Mouse (Mus musculus): Measurements from ENCODE around the gene Uhrf1. TPM values are rescaled to one million over a fixed set of nuclear protein-coding genes. Genes with fewer than 3 reads are reported as not detected.
A peak's percentile ranks its signal among the peaks of the same experiment; 100 is the strongest.

The Uhrf1 gene
- polyA plus RNA-seq, 1 experiment from 2014 or later = 54.3 TPM

DNA sequence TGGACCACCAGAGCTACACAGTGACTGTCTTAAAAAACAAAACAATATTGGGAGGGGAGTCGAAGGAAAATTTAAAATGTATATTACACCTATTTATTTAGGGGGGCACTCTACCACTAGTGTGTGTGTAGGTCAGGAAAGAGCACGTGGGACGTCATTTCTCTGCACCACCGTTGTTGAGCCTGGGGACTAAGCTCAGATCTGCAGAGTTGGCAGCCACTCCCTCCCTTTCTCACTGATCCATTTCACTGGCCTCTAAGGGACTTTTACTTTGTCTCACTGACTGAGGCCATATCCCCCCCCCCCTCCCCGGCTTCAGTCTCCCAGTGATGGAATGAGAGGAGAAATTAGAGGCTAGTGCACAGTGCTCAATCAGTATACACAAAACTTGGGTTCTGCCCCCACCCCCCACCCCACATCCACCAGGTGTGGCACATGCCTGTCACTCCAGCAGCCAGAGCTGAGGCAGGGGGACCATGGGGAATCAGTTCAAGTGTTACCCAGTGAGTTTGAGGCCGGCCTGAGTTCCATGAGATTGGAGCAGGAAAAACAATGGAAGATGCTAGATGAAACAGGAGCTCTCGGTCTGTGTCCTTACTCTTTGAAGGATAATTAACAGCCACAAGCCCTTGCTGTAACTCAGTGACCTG, 11.2 kb upstream of the Uhrf1 start:
- Histone ChIP-seq H3K4me1 (replicated peaks; ENCODE audit: insufficient read depth, low read length) (peaks cover 28% of the 10 kb centered on the region), H3K9me3 (replicated peaks; ENCODE audit: low read length) (no peaks in the 10 kb centered on the region), H3K27me3 (ENCODE audit: insufficient read depth, low read length) (no peaks in the 10 kb centered on the region), H3K27ac (peak overlapping the region; percentile 97), H3K4me2 (ENCODE audit: low read length) (no peak overlapping the region; the same call in 1 of the 2 replicates), H3K36me3 (ENCODE audit: insufficient read depth, low read length) (no peaks in the 10 kb centered on the region), H3K4me3 (replicated peaks; ENCODE audit: low read depth, low read length) (no peak overlapping the region), H3K9ac (ENCODE audit: low read depth, low read length) (peak overlapping the region; percentile 54; the same call in 1 of the 2 replicates)
- no peak for TF ChIP-seq CTCF (IDR thresholded peaks at IDR 0.05; ENCODE audit: low read depth)
- ATAC-seq (replicated peaks; ENCODE audit: low FRiP score, low read depth) (no peak), DNase-seq (ENCODE audit: low spot score) (peak; percentile 61)
- WGBS = 44% methylated on average over 7 of the region's 7 CpGs

DNA sequence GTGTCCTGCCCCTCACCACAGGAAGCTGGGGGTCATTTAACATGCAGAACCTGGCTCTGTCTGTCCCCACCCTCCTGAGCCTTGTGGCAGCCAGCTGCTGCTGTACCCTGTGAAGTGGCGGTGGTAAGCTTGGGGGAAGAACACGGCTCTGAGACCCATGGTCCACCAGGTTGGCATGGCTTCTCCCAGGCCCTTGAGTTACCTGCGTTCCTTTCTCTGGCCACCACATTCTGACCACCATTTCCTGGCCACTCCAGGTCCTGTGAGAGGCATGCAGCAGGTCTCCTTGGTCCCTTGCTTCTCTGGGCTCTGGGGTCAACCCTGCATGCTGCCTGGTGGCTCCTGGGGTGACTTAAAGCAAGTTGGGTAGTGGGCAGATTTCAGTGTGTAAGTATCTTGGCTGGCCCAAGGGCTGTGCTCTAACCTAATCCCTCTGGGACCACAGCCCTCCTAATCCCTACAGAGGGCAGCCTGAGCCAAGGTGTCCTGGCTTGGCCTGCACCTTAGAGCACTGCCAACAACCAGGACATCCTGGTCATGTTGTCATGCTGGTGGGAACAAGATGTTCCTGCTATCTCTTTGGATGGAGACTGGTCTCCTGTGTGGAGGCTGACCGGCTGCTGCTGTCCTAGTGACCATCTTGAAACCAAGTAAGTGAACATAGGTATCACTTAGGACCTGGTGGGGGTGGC, 10.4 kb upstream of the Uhrf1 start, which contains the start of gene Plin3:
Gene Plin3 (minus strand): TSS at position 343 of the 692 bp plus-strand sequence.
- WGBS = 75% methylated on average over 4 of the region's 4 CpGs
- no peak within 1 kb of the TSS for H3K4me3 ChIP-seq (replicated peaks; ENCODE audit: low read depth, low read length)
- no peaks in the 10 kb centered on the region for H3K27me3 ChIP-seq (ENCODE audit: insufficient read depth, low read length)
- peaks cover 26% of the 10 kb centered on the region for H3K4me1 ChIP-seq (replicated peaks; ENCODE audit: insufficient read depth, low read length)
- DNase-seq (ENCODE audit: low spot score) = no peak
- ATAC-seq (replicated peaks; ENCODE audit: low FRiP score, low read depth) = no peak
- TF ChIP-seq CTCF (IDR thresholded peaks at IDR 0.05; ENCODE audit: low read depth) = no peak
- no peaks in the 10 kb centered on the region for H3K9me3 ChIP-seq (replicated peaks; ENCODE audit: low read length)
- no peak within 1 kb of the TSS; the same call in 1 of the 2 replicates for H3K4me2 ChIP-seq (ENCODE audit: low read length)
- H3K36me3 ChIP-seq (ENCODE audit: insufficient read depth, low read length) = no peaks in the 10 kb centered on the region
- H3K27ac ChIP-seq = peak within 1 kb of the TSS; percentile 97
- peak within 1 kb of the TSS; percentile 54; the same call in 1 of the 2 replicates for H3K9ac ChIP-seq (ENCODE audit: low read depth, low read length)

- Histone ChIP-seq H3K9me3 (replicated peaks; ENCODE audit: low read length) (no peaks in the 10 kb centered on the region), H3K4me3 (replicated peaks; ENCODE audit: low read depth, low read length) (no peak overlapping the region), H3K9ac (ENCODE audit: low read depth, low read length) (no peak overlapping the region), H3K27me3 (ENCODE audit: insufficient read depth, low read length) (no peaks in the 10 kb centered on the region), H3K27ac (no peak overlapping the region), H3K36me3 (ENCODE audit: insufficient read depth, low read length) (no peaks in the 10 kb centered on the region), H3K4me2 (ENCODE audit: low read length) (no peak overlapping the region), H3K4me1 (replicated peaks; ENCODE audit: insufficient read depth, low read length) (peaks cover 20% of the 10 kb centered on the region)
- WGBS = 71% methylated on average over 1 of the region's 1 CpGs
- ATAC-seq (replicated peaks; ENCODE audit: low FRiP score, low read depth) = no peak
- no peak for TF ChIP-seq CTCF (IDR thresholded peaks at IDR 0.05; ENCODE audit: low read depth)
- DNase-seq (ENCODE audit: low spot score) = no peak
Observed at GRCm38 (mm10) chr17:56293291-56293690, 9.8 kb upstream of the Uhrf1 start.

GRCm38 (mm10) chr17:56294241-56294640, 8.9 kb upstream of the Uhrf1 start:
- WGBS = 91% methylated on average over 19 of the region's 19 CpGs
- no peak for TF ChIP-seq CTCF (IDR thresholded peaks at IDR 0.05; ENCODE audit: low read depth)
- no peak for ATAC-seq (replicated peaks; ENCODE audit: low FRiP score, low read depth)
- H3K27ac ChIP-seq = no peak overlapping the region
- peaks cover 12% of the 10 kb centered on the region; the same call in 1 of the 2 replicates for H3K4me1 ChIP-seq (replicated peaks; ENCODE audit: insufficient read depth, low read length)
- H3K4me2 ChIP-seq (ENCODE audit: low read length) = no peak overlapping the region
- no peak for DNase-seq (ENCODE audit: low spot score)
- H3K9me3 ChIP-seq (replicated peaks; ENCODE audit: low read length) = no peaks in the 10 kb centered on the region
- no peak overlapping the region for H3K9ac ChIP-seq (ENCODE audit: low read depth, low read length)
- H3K36me3 ChIP-seq (ENCODE audit: insufficient read depth, low read length) = no peaks in the 10 kb centered on the region
- no peaks in the 10 kb centered on the region for H3K27me3 ChIP-seq (ENCODE audit: insufficient read depth, low read length)
- no peak overlapping the region for H3K4me3 ChIP-seq (replicated peaks; ENCODE audit: low read depth, low read length)

DNA sequence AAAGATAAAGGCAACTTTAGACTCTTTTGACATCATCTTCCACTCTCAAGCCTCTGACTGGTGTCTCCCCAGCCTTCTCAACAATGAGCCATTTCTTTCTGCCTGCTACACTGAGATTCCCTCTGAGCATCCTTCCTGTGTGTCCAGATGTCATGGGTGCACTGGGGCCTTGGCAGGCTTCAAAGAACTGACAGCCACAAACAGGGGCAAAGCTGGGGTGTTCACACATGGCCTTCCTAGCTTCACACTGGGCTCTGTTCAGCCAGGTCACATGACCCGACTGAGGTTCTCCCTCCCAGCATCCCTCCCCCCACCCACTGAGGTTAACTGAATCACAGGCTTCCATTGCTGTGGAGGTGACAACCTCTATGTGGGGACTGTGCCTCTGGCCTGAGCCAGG, 6.9 kb upstream of the Uhrf1 start:
- H3K4me1 ChIP-seq (replicated peaks; ENCODE audit: insufficient read depth, low read length) = peaks cover 6% of the 10 kb centered on the region; the same call in 1 of the 2 replicates
- 86% methylated on average over 1 of the region's 1 CpGs for WGBS
- TF ChIP-seq CTCF (IDR thresholded peaks at IDR 0.05; ENCODE audit: low read depth) = no peak

GRCm38 (mm10) chr17:56298238-56298637, 4.9 kb upstream of the Uhrf1 start:
- 97% methylated on average over 1 of the region's 1 CpGs for WGBS
- DNase-seq (ENCODE audit: low spot score) (no peak), ATAC-seq (replicated peaks; ENCODE audit: low FRiP score, low read depth) (no peak)
- H3K4me1 ChIP-seq (replicated peaks; ENCODE audit: insufficient read depth, low read length) = peaks cover 7% of the 10 kb centered on the region; the same call in 1 of the 2 replicates
- no peak overlapping the region for H3K27ac ChIP-seq
- H3K27me3 ChIP-seq (ENCODE audit: insufficient read depth, low read length) = no peaks in the 10 kb centered on the region
- no peak overlapping the region for H3K4me3 ChIP-seq (replicated peaks; ENCODE audit: low read depth, low read length)
- H3K4me2 ChIP-seq (ENCODE audit: low read length) = no peak overlapping the region
- TF ChIP-seq CTCF (IDR thresholded peaks at IDR 0.05; ENCODE audit: low read depth) = no peak
- H3K9ac ChIP-seq (ENCODE audit: low read depth, low read length) = no peak overlapping the region
- no peaks in the 10 kb centered on the region for H3K9me3 ChIP-seq (replicated peaks; ENCODE audit: low read length)
- H3K36me3 ChIP-seq (ENCODE audit: insufficient read depth, low read length) = no peaks in the 10 kb centered on the region

More for the DNA sequence above, 6.9 kb upstream of the Uhrf1 start:
- Histone ChIP-seq H3K4me3 (replicated peaks; ENCODE audit: low read depth, low read length) (no peak overlapping the region), H3K36me3 (ENCODE audit: insufficient read depth, low read length) (no peaks in the 10 kb centered on the region), H3K9me3 (replicated peaks; ENCODE audit: low read length) (no peaks in the 10 kb centered on the region), H3K9ac (ENCODE audit: low read depth, low read length) (no peak overlapping the region), H3K4me2 (ENCODE audit: low read length) (no peak overlapping the region), H3K27ac (no peak overlapping the region), H3K27me3 (ENCODE audit: insufficient read depth, low read length) (no peaks in the 10 kb centered on the region)
- ATAC-seq (replicated peaks; ENCODE audit: low FRiP score, low read depth) = no peak
- DNase-seq (ENCODE audit: low spot score) = no peak

Measured in kidney, postnatal 0 days (tissue).